ENCODE assay signal across 10 mouse cellular contexts in the genomic region with DNA sequence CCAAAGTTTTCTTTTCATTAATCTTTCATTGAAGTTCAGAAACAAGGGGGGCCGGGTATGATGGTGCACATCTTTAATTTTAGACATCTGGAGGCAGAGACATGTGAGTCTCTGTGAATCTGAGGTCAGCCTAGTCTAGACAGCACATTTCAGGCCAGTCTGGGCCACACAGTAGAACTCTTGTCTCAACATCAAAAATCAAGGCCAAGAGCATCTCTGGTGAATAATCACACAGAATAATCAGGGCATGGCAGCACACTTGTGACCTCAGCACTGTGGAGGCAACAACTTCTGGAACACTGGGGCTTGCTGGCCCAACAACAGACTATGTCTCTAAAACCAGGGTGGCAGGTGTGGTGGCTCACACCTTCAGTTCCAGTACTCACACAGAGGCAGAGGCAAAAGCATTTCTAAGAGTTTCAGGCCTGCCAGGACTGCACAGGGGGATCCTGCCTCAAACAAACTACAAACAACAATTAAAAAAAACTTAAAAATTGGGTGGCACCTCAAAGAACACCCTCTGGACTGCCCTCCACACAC.
"Had no signal": no experiment of that assay in that cellular context is flagged by ENCODE, and none has a peak within 500 bp of the region (broad histone marks: within the 10 kb centered on the region; RNA-seq: fewer than 3 reads in every experiment).

No protein-coding gene starts in this region.

- ATAC-seq: midbrain, embryonic 13.5 days; midbrain, embryonic 15.5 days had no signal

- DNase-seq: lung, adult 18-20 months; lung, embryonic 14.5 days; lung, postnatal 10 days; lung, postnatal 4 days; right cerebral cortex, postnatal 14 days; thymus, adult 2 months; thymus, postnatal 25 days; thymus, postnatal 4 days had no signal
